Mouse (Mus musculus): Measurements from ENCODE around the gene Adamts17.

The Adamts17 gene

GRCm38 (mm10) chr7:67032616-67033015 is 193.1 kb downstream of the Adamts17 start:
- DNase-seq (ENCODE audit: low spot score in 2 of 2) = no peak

DNA sequence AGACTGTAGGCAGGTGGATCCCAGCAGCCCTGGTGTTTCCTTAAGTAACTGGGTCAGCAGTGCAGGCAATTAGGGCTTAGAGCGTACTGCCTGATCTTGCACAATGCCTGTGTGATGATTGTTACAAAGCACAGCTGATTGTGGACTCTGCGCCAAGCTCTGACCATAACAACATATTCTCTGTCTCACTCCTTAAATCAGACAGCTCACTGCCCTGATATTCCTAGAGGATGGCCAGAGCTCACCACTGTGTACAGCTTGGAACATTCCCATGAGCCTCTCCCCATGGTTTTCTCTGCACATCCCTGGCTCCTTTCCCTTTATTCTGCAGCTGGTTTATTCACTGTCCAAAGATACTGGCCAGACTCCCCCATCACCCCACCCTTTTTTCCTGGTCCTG is 194.8 kb downstream of the Adamts17 start:
- no peak for DNase-seq (ENCODE audit: low spot score in 2 of 2)

GRCm38 (mm10) chr7:67035246-67035645 is 195.7 kb downstream of the Adamts17 start:
- DNase-seq (ENCODE audit: low spot score in 2 of 2) = no peak

DNA sequence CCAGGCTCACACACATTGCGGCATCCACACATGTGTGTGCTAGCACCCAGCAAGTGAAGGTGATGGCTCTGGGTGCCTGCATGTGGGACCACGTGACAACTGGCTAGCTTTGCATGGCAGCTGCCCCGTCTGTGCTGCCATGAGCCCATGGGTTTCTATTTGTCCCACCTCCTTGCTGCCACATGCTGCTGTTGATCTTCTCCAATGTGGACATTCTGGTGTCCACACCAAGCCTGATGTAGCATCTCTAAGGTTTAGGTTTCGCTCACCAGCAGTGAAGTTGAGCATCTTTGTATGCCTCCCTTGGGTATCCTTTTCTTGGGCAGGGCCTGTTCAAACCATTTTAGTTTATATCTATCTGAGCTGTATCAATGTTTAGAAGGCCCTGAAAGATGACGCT is 196.1 kb downstream of the Adamts17 start:
- no peak for DNase-seq (ENCODE audit: low spot score in 2 of 2)

DNA sequence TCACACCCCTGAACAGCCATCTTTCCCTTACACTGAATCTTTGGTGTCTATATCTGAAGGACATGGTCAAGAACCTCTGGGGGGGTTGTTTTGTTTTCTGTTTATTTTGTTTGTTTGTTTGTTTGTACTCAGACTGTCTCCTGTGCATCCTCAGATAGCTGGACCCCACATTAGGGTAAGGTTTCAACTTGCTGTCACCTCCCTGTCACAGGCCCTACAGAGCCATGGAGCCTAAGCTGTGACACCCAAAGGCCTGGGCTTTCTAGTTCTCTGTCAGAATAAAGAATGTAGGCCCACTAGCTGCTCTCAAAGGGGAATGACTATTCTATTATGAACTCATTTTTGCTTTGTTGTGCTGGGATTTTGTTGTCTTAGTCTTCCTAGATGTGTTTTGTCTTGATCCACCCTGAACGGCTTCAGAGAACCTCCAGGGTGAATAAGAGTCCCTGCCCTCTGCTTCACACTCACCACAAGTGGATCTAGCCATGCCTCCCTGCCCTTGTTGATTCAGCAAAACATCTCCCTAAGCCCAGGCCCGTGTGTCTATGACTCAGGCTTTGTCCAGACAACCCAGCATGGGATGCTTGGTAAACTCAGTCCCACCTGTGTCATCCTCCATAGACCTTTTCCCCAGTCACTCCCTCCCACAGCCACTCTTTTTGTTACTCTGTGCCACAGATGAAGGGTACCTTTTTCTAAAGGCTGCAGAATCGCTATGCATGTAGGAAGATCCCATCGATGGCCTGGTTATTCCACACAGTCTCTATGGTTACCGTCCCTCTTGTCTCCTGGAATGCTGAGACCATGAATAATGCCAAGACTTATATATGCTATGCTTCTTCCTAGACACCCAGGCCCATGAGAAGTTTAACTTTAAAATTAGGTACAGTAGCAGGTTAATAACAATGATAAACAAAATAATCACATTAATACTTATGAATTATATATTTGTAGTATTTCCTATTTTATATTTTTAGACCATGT is 197.3 kb downstream of the Adamts17 start:
- no peak for DNase-seq (ENCODE audit: low spot score in 2 of 2)

DNA sequence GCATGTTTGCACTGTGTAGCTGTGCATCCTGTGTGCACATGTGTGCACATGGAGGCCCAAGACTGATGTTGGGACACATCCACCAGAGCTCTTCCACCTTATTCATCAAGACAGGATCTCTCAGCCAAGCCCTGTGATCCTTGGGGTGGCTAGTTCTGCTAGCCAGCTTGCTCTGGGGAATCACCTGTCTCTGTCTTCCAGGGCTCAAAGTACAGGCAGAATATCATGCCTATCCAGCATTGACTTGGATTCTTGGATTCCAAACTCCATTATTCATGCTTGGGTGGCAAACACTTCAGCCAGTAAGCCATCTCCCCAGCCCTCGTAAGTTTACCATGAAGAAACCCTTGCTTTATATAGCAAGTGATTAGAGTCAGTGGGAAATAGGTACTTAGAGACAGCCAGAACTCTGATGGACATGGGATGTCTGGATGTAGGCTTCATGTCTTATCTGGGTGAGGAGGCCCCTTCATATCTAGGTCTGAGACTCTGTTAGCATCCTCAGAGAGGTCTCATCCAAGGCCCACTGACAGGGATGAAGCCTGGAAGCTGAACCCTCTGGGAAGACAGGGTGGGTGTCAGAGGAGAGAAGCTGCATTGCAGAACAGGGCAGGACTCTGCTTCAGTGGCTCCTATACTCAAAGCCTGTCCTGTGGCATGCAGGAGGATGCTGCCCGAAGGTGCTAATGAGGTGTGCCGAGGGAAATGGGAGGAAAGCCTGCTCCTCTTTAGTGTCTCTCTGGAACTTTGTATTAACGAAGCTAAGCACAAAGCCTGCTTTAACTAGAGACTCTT is 198.4 kb downstream of the Adamts17 start:
- DNase-seq (ENCODE audit: low spot score in 2 of 2) = no peak

GRCm38 (mm10) chr7:67039143-67039542 is 199.6 kb downstream of the Adamts17 start:
- no peak for DNase-seq (ENCODE audit: low spot score in 2 of 2)

- DNase-seq (ENCODE audit: low spot score in 2 of 2) = no peak
Measured at GRCm38 (mm10) chr7:67039861-67040260, 200.3 kb downstream of the Adamts17 start.

GRCm38 (mm10) chr7:67041685-67042084 is 202.2 kb downstream of the Adamts17 start:
- no peak for DNase-seq (ENCODE audit: low spot score in 2 of 2)

- no peak for DNase-seq (ENCODE audit: low spot score in 2 of 2)
Measured at GRCm38 (mm10) chr7:67044121-67044817, 204.7 kb downstream of the Adamts17 start.

- DNase-seq (ENCODE audit: low spot score in 2 of 2) = no peak
Measured at GRCm38 (mm10) chr7:67045202-67045601, 205.7 kb downstream of the Adamts17 start.

DNA sequence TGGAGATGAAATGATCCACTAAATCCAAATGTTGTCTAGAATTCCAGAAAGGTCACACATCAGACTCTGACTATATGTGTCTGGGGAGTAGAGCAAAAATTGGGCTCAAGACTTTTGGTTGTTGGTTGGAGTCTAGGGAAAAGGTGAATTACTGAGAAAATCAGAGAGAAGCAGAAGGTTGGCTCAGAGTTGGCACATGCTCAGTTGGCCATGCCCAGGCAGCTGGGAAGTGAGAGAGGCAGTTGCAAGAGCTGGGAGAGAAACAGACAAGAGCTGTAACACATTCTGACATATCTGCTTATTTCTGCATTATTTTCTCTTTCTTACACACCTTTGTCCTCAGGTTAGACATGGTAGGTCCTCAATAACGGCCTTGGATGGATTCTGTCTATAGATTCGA is 209.7 kb downstream of the Adamts17 start:
- no peak for DNase-seq (ENCODE audit: low spot score in 2 of 2)

GRCm38 (mm10) chr7:67050424-67050823 is 210.9 kb downstream of the Adamts17 start:
- DNase-seq (ENCODE audit: low spot score in 2 of 2) = no peak

DNA sequence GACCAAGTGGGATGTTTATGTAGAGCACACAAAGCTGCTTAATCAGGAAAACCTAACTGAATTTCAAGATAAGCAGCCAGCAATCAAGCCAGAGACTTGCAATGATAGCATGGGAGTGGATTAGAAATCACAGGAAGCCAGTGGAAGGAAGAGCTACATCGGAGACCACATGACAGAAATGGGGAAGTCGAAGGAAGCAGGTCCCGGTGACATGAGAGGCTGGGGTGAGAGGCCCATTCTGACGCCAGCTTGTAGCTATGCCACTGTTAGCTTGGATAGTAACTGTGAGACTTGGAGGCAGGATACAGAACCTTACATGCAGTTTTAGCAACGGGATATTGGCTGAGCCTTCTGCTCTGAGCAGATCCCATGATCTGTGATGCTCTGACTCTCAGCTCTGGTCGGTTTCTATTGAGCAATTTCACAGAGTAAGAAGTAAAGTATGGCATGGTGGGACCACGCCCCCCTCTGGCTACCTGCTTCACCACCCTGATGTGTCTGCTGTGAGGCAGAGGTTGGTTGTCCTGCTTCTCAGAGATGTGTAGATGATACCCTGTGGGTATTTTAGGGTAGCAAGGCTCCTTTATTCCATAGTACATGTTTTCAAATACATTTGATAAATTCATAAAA is 211.7 kb downstream of the Adamts17 start:
- DNase-seq (ENCODE audit: low spot score in 2 of 2) = no peak

GRCm38 (mm10) chr7:67054876-67055275 is 215.3 kb downstream of the Adamts17 start:
- no peak for DNase-seq (ENCODE audit: low spot score in 2 of 2)

- DNase-seq (ENCODE audit: low spot score in 2 of 2) = no peak
Measured at GRCm38 (mm10) chr7:67055510-67055909, 216.0 kb downstream of the Adamts17 start.

GRCm38 (mm10) chr7:67061756-67062155 is 222.2 kb downstream of the Adamts17 start:
- DNase-seq (ENCODE audit: low spot score in 2 of 2) = no peak

- DNase-seq (ENCODE audit: low spot score in 2 of 2) = no peak
Measured at GRCm38 (mm10) chr7:67062571-67062970, 223.0 kb downstream of the Adamts17 start.

GRCm38 (mm10) chr7:67064627-67065305 is 225.2 kb downstream of the Adamts17 start:
- no peak for DNase-seq (ENCODE audit: low spot score in 2 of 2)

GRCm38 (mm10) chr7:67065631-67066030 is 226.1 kb downstream of the Adamts17 start:
- DNase-seq (ENCODE audit: low spot score in 2 of 2) = no peak
